Mouse (Mus musculus): ENCODE results near the gene Mea1.

DNA sequence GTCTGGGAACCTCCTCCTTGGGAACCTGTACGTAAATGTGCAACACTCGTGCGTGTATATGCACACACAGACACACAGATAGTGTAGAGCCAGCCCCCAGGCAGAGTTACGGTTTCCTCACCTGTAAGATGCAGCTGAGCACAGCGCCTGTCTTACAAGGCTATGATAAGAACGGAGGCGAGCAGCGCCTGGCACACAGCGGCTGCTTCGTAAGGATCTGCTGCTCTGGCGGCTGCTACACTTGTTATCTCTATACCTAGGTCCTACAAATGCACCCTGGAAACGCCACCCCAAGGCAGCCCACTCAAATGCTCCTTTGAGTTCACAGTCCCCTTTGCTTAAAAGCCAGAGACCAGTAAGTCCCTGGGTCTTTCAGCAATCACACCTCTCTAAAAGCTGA lies 12.1 kb downstream of the Mea1 start:
- TF ChIP-seq POLR2A (IDR thresholded peaks at IDR 0.05; ENCODE audit: control insufficient read depth, extremely low read depth, insufficient read depth, low read length, poor library complexity), result no peak
- no peak for TF ChIP-seq CTCF (IDR thresholded peaks at IDR 0.05; ENCODE audit: borderline replicate concordance, control insufficient read depth, extremely low read depth, insufficient read depth, low read length, poor library complexity)
